Mouse (Mus musculus) stomach, embryonic 16.5 days (tissue): Measurements from ENCODE around the gene Cd59a. TPM values are rescaled to one million over a fixed set of nuclear protein-coding genes. Genes with fewer than 3 reads are reported as not detected.
"Not testable (repeated sequence)": the region's sequence is repeated elsewhere in the genome, so short reads cannot be mapped to it uniquely, and the experiment has no call there.

Source experiments
- ATAC-seq: fragments of 200-750 bp; cut with Nextera tagmentation; 2 replicates; pipeline ENCODE4 v1.8.0; 2017; ENCODE audit warnings: moderate number of reproducible peaks, moderate TSS enrichment; ENCODE audit not compliant: insufficient read depth, low FRiP score
- H3K27ac ChIP-seq: fragments of 300-500 bp; sonication (generic); 2 replicates; pipeline ENCODE4 v1.5.1; 2014; ENCODE audit warnings: low read length
- H3K27me3 ChIP-seq: fragments of 300-500 bp; sonication (generic); 2 replicates; pipeline ENCODE4 v1.6.1; 2014; ENCODE audit warnings: low read length, control low read depth, mixed read lengths; ENCODE audit not compliant: control insufficient read depth, insufficient read depth
- H3K36me3 ChIP-seq: fragments of 300-500 bp; sonication (generic); 2 replicates; pipeline ENCODE4 v1.6.1; 2014; ENCODE audit warnings: low read length; ENCODE audit not compliant: control insufficient read depth, insufficient read depth
- H3K4me1 ChIP-seq: fragments of 300-500 bp; sonication (generic); 2 replicates; pipeline ENCODE4 v1.6.1; 2014; ENCODE audit warnings: low read length, control low read depth, mixed read lengths; ENCODE audit not compliant: control insufficient read depth, insufficient read depth
- H3K4me2 ChIP-seq: fragments of 300-500 bp; sonication (generic); 2 replicates; pipeline ENCODE4 v1.6.1; 2014; ENCODE audit warnings: low read depth, low read length, mixed read lengths
- H3K4me3 ChIP-seq: fragments of 300-500 bp; sonication (generic); replicated peaks from 2 replicates; pipeline ENCODE4 v1.5.1; 2014; ENCODE audit warnings: mild to moderate bottlenecking, low read length
- H3K9ac ChIP-seq: fragments of 300-500 bp; sonication (generic); 2 replicates; pipeline ENCODE4 v1.6.1; 2014; ENCODE audit warnings: low read length
- H3K9me3 ChIP-seq: fragments of 300-500 bp; sonication (generic); replicated peaks from 2 replicates; pipeline ENCODE4 v1.6.1; 2016; ENCODE audit warnings: low read length, control low read depth; ENCODE audit not compliant: control insufficient read depth
- WGBS: fragments of 180-500 bp; shearing (Covaris S2); extraction: QIAGEN DNeasy Blood & Tissue Kit; methylation state at CpG from one replicate; pipeline ENCODE4 v1.1.7; 2014; 5-methylcytosine and 5-hydroxymethylcytosine counted together
- polyA plus RNA-seq: library from polyadenylated mRNA; unstranded; fragments of >200 nt; fragmentation: Nextera tagmentation; extraction: Ambion mirVana; gene quantifications from 2 replicates; pipeline ENCODE4 v1.2.1, GENCODE M21; 2015

The Cd59a gene
- polyA plus RNA-seq, 1 experiment from 2014 or later: 35.6 TPM

DNA sequence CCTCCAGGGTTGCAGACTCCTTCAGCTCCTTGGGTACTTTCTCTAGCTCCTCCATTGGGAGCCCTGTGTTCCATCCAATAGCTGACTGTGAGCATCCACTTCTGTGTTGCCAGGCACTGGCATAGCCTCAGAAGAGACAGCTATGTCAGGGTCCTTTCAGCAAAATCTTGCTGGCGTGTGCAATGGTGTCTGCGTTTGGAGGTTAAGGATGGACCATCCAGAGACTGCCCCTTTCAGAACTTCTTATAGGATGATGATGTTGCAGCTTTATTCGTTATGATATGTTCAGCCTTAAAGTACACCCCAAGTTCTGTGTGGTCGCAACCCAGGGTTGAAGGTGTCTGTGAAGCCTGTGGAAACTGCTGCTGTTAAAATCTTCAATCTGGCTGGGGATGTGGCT, 1.8 kb downstream of the Cd59a start:
- peaks cover 11% of the 10 kb centered on the region; the same call in 1 of the 2 replicates for H3K4me1 ChIP-seq
- not testable (repeated sequence) for H3K4me2 ChIP-seq, H3K9ac ChIP-seq, H3K36me3 ChIP-seq, H3K4me3 ChIP-seq, H3K27me3 ChIP-seq, H3K9me3 ChIP-seq, H3K27ac ChIP-seq, ATAC-seq
- 94% methylated on average over 4 of the region's 4 CpGs for WGBS

DNA sequence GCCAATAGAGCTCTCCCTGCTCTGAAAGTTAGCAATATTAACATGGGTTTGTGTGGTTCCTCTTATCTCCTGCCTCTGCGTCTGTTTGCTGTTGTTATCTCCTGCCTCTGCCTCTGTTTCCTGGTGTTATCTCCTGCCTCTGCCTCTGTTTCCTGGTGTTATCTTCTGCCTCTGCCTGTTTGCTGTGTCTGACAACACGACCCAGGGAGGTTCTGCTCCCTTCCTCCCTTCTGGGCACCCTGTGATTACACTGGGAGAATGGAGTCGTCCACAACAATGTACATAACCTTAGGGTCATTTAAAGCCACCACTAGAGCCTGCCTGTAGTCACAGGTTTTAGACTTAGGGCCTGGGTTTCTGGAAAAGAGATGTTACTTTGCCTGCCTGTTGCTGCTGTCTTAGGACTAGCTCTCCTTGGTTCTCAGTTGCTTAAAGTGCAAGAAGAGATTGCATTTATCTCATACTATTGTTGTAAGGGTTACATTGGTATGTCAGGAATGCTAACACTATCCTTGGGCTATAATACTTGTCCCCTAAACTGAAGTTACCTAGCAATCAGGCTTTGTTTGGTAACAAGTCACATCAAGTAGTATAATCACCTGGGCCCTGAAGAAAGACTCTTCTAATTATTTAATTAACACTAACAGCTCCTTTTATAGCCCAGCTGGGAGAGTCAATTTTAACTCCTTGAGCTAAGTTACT, 3.1 kb downstream of the Cd59a start:
- peak; percentile 44; the same call in 1 of the 2 replicates for ATAC-seq
- 24% methylated on average over 3 of the region's 3 CpGs for WGBS
- no peaks in the 10 kb centered on the region for H3K27me3 ChIP-seq
- no peak overlapping the region for H3K9ac ChIP-seq
- no peaks in the 10 kb centered on the region for H3K9me3 ChIP-seq
- no peaks in the 10 kb centered on the region for H3K36me3 ChIP-seq
- peaks cover 11% of the 10 kb centered on the region; the same call in 1 of the 2 replicates for H3K4me1 ChIP-seq
- H3K4me2 ChIP-seq: no peak overlapping the region
- H3K4me3 ChIP-seq: no peak overlapping the region
- no peak overlapping the region for H3K27ac ChIP-seq

DNA sequence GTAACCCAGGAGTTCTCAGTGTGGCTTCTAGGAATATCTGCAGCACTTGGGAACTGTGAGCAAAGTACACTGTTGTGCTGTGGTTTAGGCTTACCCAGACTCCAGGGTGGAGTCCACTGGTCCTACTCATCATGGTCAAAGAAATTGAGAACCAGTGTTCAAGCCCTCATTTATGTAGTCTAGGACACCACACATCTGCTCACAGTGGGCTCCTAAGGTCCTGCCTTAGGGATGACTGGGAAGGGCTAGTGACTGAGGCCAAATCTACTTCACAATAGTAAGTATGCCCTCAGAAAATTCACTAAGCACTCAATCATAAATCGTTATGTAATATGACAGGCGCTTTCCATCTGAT, 3.6 kb downstream of the Cd59a start:
- H3K4me3 ChIP-seq: no peak overlapping the region
- H3K27ac ChIP-seq: no peak overlapping the region
- no peaks in the 10 kb centered on the region for H3K9me3 ChIP-seq
- no peak overlapping the region for H3K9ac ChIP-seq
- no peaks in the 10 kb centered on the region for H3K36me3 ChIP-seq
- no peak overlapping the region for H3K4me2 ChIP-seq
- 100% methylated on average over 2 of the region's 2 CpGs for WGBS
- peaks cover 11% of the 10 kb centered on the region; the same call in 1 of the 2 replicates for H3K4me1 ChIP-seq
- ATAC-seq: no peak
- H3K27me3 ChIP-seq: no peaks in the 10 kb centered on the region

DNA sequence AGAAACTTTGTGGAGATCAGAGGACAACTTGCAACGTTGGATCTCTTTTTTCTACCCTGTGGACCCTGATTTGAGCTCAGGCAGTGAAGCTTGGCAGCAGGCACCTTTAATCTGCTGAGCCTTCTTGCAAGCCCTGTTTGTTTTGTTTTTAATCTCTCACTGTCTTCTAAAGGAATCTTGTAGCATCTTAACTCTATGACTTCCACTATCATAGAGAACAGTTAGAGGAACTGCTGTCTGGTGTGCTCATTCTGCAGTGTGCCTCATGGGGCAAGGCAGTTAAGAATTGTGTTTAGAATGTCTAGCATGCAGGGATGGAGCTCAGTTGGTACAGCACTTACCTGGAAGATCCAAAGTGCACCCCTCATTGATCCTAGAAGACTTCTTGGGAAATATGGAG, 4.3 kb downstream of the Cd59a start:
- no peak for ATAC-seq
- 50% methylated on average over 1 of the region's 1 CpGs for WGBS
- no peak overlapping the region for H3K4me2 ChIP-seq
- H3K36me3 ChIP-seq: no peaks in the 10 kb centered on the region
- no peaks in the 10 kb centered on the region for H3K9me3 ChIP-seq
- no peak overlapping the region for H3K27ac ChIP-seq
- H3K4me1 ChIP-seq: peaks cover 11% of the 10 kb centered on the region; the same call in 1 of the 2 replicates
- H3K4me3 ChIP-seq: no peak overlapping the region
- no peaks in the 10 kb centered on the region for H3K27me3 ChIP-seq
- no peak overlapping the region for H3K9ac ChIP-seq

DNA sequence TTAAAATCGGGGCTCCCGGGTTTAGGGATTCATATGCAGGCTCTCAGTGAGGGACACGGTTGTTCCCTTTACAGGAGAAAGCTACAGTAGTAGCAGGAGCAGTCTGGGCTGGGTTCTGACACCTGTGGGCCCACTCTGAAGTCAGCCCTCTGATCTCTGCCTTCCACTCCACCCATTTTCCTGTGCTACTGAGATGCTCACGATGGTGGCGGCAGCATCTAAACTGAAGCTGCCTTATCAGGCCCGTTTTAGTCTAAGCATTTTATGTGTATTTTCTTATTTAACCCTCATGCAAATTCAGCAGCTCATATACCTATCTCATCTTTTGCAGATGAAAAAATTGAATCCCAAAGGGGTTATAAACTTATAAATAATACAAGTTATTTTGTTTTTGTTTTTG, 9.2 kb downstream of the Cd59a start:
- ATAC-seq: no peak

DNA sequence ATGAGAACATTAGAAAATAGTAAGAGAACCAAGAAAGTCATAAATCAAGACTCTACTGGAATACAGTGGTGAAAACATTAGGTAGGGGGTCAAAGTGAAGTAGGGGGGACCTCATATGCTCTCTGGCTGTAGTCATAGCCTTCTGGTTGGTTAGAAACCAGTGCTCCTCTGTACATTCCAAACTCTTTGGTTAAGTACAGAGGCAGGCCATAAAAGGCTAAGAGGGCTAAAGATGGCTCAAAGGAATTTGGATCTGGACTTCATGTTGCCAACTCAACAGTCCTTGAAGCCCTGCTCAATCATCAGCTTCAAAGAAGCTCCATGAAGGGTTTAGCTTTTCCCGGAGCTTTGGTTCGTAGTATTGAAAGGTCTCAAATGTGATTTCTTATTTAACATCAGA, 13.4 kb downstream of the Cd59a start:
- WGBS: 79% methylated on average over 2 of the region's 2 CpGs
- not testable (repeated sequence) for H3K27ac ChIP-seq, H3K27me3 ChIP-seq, H3K9me3 ChIP-seq, H3K4me3 ChIP-seq, ATAC-seq, H3K9ac ChIP-seq, H3K36me3 ChIP-seq, H3K4me2 ChIP-seq, H3K4me1 ChIP-seq

More for the DNA sequence above, 9.2 kb downstream of the Cd59a start:
- Histone ChIP-seq H3K9ac (no peak overlapping the region), H3K27me3 (no peaks in the 10 kb centered on the region), H3K4me3 (no peak overlapping the region), H3K36me3 (no peaks in the 10 kb centered on the region), H3K4me2 (no peak overlapping the region), H3K9me3 (no peaks in the 10 kb centered on the region), H3K27ac (no peak overlapping the region), H3K4me1 (no peaks in the 10 kb centered on the region)
- WGBS: 84% methylated on average over 6 of the region's 6 CpGs

DNA sequence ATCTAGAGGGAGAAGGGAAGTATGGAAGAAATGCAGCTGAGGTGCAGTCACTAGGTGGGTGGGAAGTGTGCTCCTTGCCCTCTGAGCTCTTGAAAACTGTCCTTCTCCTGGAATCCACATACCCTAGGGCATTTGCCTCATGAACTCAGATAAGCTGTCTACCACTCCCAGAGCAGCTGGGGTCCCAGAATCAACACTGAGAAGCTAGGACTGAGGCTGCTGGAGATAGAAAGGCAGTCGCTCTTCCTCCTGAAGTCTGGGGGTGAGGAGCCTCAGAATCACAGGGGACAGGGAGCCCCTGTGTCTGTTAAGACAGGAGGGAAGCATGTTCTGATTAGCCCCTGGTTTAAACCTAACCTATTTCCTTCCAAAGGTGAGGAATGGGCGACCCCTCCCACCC, 13.9 kb downstream of the Cd59a start:
- Histone ChIP-seq H3K36me3 (no peaks in the 10 kb centered on the region), H3K27me3 (no peaks in the 10 kb centered on the region), H3K4me2 (no peak overlapping the region), H3K9me3 (no peaks in the 10 kb centered on the region), H3K4me1 (no peaks in the 10 kb centered on the region), H3K4me3 (no peak overlapping the region), H3K9ac (no peak overlapping the region), H3K27ac (no peak overlapping the region)
- no peak for ATAC-seq
- 60% methylated on average over 2 of the region's 2 CpGs for WGBS

DNA sequence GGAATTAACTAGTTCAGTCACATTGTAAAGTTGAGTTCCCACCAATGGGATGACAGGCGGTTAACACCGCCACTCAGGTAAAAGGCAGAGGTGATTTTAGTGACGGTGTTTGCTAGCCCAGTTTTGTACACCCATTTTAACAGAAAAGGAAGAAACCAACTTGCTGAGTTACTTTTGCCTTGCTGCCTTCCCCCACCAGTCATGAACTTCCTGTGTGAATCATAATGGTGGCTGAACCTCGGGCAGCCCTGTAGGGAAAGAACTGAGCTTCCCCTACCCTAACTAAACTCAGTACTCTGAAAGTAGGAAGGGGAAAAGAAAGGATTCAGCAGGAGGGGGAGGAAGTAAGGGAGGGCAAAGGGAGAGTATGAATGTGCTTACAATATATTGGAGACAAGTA, 14.4 kb downstream of the Cd59a start:
- H3K9ac ChIP-seq: no peak overlapping the region
- no peak overlapping the region for H3K4me3 ChIP-seq
- H3K4me1 ChIP-seq: no peaks in the 10 kb centered on the region
- no peak overlapping the region for H3K4me2 ChIP-seq
- 84% methylated on average over 4 of the region's 4 CpGs for WGBS
- H3K36me3 ChIP-seq: no peaks in the 10 kb centered on the region
- H3K27ac ChIP-seq: no peak overlapping the region
- H3K9me3 ChIP-seq: no peaks in the 10 kb centered on the region
- ATAC-seq: no peak
- H3K27me3 ChIP-seq: no peaks in the 10 kb centered on the region

DNA sequence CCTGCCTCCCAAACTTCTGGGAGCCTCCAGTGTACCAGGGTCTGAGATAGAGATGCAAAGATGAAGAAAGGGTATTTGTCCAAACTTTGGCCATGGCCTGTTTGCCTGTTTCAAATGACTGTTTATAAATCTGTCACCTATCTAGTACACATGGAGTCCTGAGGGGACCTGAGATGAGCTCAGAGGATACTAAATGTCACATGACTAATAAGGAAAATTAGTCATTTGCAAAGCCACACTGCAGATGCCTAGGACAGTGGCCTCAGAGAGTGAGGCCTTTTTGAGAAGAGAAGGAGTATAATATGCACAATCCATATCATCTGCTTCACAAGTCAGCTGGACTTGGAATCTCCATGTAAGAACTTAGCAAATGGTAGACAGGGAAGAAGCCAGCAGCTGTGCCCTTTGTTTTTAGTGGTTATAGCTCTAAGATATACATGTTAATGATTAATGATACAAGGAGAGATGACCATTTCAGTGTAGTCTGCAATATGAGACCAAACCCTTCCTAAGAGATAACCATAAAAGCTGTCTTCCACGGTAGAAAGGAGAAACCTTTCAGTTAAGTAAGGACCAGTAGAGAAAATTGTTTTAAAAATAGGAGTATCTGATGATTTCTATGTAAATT, 15.7 kb downstream of the Cd59a start:
- not testable (repeated sequence) for H3K4me2 ChIP-seq, H3K4me3 ChIP-seq, H3K27ac ChIP-seq, ATAC-seq, H3K4me1 ChIP-seq, H3K27me3 ChIP-seq, H3K36me3 ChIP-seq, H3K9ac ChIP-seq, H3K9me3 ChIP-seq
- WGBS: no CpG with 5 or more reads among the region's 1 CpGs
